Mouse (Mus musculus) c-Kit-positive CD71-positive TER-119-negative erythroid progenitor cells, embryonic 14.5 days (primary cell): Measurements from ENCODE around the gene C2cd2.
"Not testable (repeated sequence)": the region's sequence is repeated elsewhere in the genome, so short reads cannot be mapped to it uniquely, and the experiment has no call there.

Source experiments
- DNase-seq: peaks from one replicate; pipeline ENCODE4 v3.0.0-alpha.2; 2013; ENCODE audit warnings: low read depth

C2cd2 gene

GRCm38 (mm10) chr16:97946993-97947392 is 15.4 kb downstream of the C2cd2 start:
- not testable (repeated sequence) for DNase-seq

GRCm38 (mm10) chr16:97941844-97942243 is 20.6 kb downstream of the C2cd2 start:
- no peak for DNase-seq

GRCm38 (mm10) chr16:97940471-97940973 is 21.9 kb downstream of the C2cd2 start:
- DNase-seq, result no peak

- no peak for DNase-seq
Measured at GRCm38 (mm10) chr16:97935815-97936214, 26.6 kb downstream of the C2cd2 start.

- no peak for DNase-seq
Measured at GRCm38 (mm10) chr16:97930231-97930630, 32.2 kb downstream of the C2cd2 start.

- DNase-seq, result no peak
Measured at GRCm38 (mm10) chr16:97929520-97929919, 32.9 kb downstream of the C2cd2 start.

- no peak for DNase-seq
Measured at GRCm38 (mm10) chr16:97927331-97927938, 35.0 kb downstream of the C2cd2 start.

- DNase-seq, result no peak
Measured at GRCm38 (mm10) chr16:97926381-97926780, 36.0 kb downstream of the C2cd2 start.

- no peak for DNase-seq
Measured at GRCm38 (mm10) chr16:97925760-97926159, 36.6 kb downstream of the C2cd2 start.

- DNase-seq, result no peak
Measured at GRCm38 (mm10) chr16:97923700-97924099, 38.7 kb downstream of the C2cd2 start.

- no peak for DNase-seq
Measured at GRCm38 (mm10) chr16:97922779-97923126, 39.6 kb downstream of the C2cd2 start.

GRCm38 (mm10) chr16:97921961-97922778 is 40.2 kb downstream of the C2cd2 start:
- DNase-seq, result peak; percentile 71

- no peak for DNase-seq
Measured at GRCm38 (mm10) chr16:97920621-97921020, 41.8 kb downstream of the C2cd2 start.

GRCm38 (mm10) chr16:97919793-97920192 is 42.6 kb downstream of the C2cd2 start:
- no peak for DNase-seq

- DNase-seq, result no peak
Measured at GRCm38 (mm10) chr16:97912873-97913272, 49.5 kb downstream of the C2cd2 start.

- DNase-seq, result no peak
Measured at GRCm38 (mm10) chr16:97909356-97909755, 53.0 kb downstream of the C2cd2 start.

- DNase-seq, result peak; percentile 54
Measured at GRCm38 (mm10) chr16:97907496-97907895, 54.9 kb downstream of the C2cd2 start.

GRCm38 (mm10) chr16:97906337-97906736 is 56.1 kb downstream of the C2cd2 start:
- DNase-seq, result no peak

- no peak for DNase-seq
Measured at GRCm38 (mm10) chr16:97905449-97905991, 56.9 kb downstream of the C2cd2 start.

- no peak for DNase-seq
Measured at GRCm38 (mm10) chr16:97904035-97904434, 58.4 kb downstream of the C2cd2 start.

GRCm38 (mm10) chr16:97897346-97898024 is 64.9 kb downstream of the C2cd2 start:
- no peak for DNase-seq

GRCm38 (mm10) chr16:97887762-97888161 is 74.6 kb downstream of the C2cd2 start:
- DNase-seq, result no peak

GRCm38 (mm10) chr16:97883696-97884095 is 78.7 kb downstream of the C2cd2 start:
- no peak for DNase-seq
